Mouse (Mus musculus) bone marrow macrophage, adult 2 months (primary cell): ENCODE results near the gene Olfr1055. TPM values are rescaled to one million over a fixed set of nuclear protein-coding genes. Genes with fewer than 3 reads are reported as not detected.
"Not testable (repeated sequence)": the region's sequence is repeated elsewhere in the genome, so short reads cannot be mapped to it uniquely, and the experiment has no call there.

Experiments used
- H3K27ac ChIP-seq: 2 replicates; pipeline ENCODE4 v1.5.1; 2012; ENCODE audit warnings: low read depth, low read length; ENCODE audit not compliant: insufficient read depth
- H3K4me1 ChIP-seq: 2 replicates; pipeline ENCODE4 v1.6.1; 2012; ENCODE audit warnings: low read length; ENCODE audit not compliant: control insufficient read depth, insufficient read depth
- H3K4me3 ChIP-seq: 2 replicates; pipeline ENCODE4 v1.5.1; 2012; ENCODE audit warnings: mild to moderate bottlenecking, low read length, moderate library complexity; ENCODE audit not compliant: insufficient read depth
- CTCF ChIP-seq: IDR thresholded peaks from 2 replicates; pipeline ENCODE4 v1.5.1; 2012; ENCODE audit warnings: low read depth, mild to moderate bottlenecking, low read length, moderate library complexity
- POLR2A ChIP-seq: IDR thresholded peaks from 2 replicates; pipeline ENCODE4 v1.6.1; 2012; ENCODE audit warnings: mild to moderate bottlenecking, low read depth, low read length, borderline replicate concordance
- polyA plus RNA-seq: library from polyadenylated mRNA; stranded (reverse); fragments of >200 nt; gene quantifications from 2 replicates; pipeline ENCODE4 v1.2.4, GENCODE M21; 2012; ENCODE audit not compliant: missing spikeins, insufficient read depth, insufficient read length

The Olfr1055 gene
- not detected in 2 replicates for polyA plus RNA-seq

GRCm38 (mm10) chr2:86350184-86350583 is at the start of gene Olfr1055:
Gene Olfr1055, minus strand, starts transcription at chr2:86350284.
- Histone ChIP-seq H3K4me1 (no peaks in the 10 kb centered on the region), H3K27ac (no peak within 1 kb of the TSS), H3K4me3 (no peak within 1 kb of the TSS)
- TF ChIP-seq POLR2A = no peak
- no peak for TF ChIP-seq CTCF

- no peak for TF ChIP-seq CTCF
- no peak for TF ChIP-seq POLR2A
- Histone ChIP-seq H3K4me1 (no peaks in the 10 kb centered on the region), H3K27ac (no peak overlapping the region), H3K4me3 (no peak overlapping the region)
These were observed 45.0 kb upstream of the Olfr1055 start for GRCm38 (mm10) chr2:86395114-86395513.

- not testable (repeated sequence) for H3K4me3 ChIP-seq, H3K27ac ChIP-seq, H3K4me1 ChIP-seq
These were observed 38.4 kb upstream of the Olfr1055 start, which contains the start of gene Olfr1058 for GRCm38 (mm10) chr2:86388461-86388860. Gene Olfr1058, minus strand, starts transcription at chr2:86388561.

GRCm38 (mm10) chr2:86378293-86378692 is 28.2 kb upstream of the Olfr1055 start, which contains the start of gene Olfr1057:
Gene Olfr1057, minus strand, starts transcription at chr2:86378393.
- Histone ChIP-seq H3K4me3 (no peak within 1 kb of the TSS), H3K4me1 (no peaks in the 10 kb centered on the region), H3K27ac (no peak within 1 kb of the TSS)
- TF ChIP-seq POLR2A (no peak), CTCF (no peak)

- H3K27ac ChIP-seq, H3K4me1 ChIP-seq, H3K4me3 ChIP-seq: not testable (repeated sequence)
These were observed 16.3 kb upstream of the Olfr1055 start for GRCm38 (mm10) chr2:86366342-86366741.

GRCm38 (mm10) chr2:86362369-86362768 is 12.3 kb upstream of the Olfr1055 start, which contains the start of gene Olfr1056:
Gene Olfr1056, minus strand, starts transcription at chr2:86362469.
- H3K4me3 ChIP-seq = no peak within 1 kb of the TSS
- H3K27ac ChIP-seq = no peak within 1 kb of the TSS
- TF ChIP-seq CTCF = no peak
- no peak for TF ChIP-seq POLR2A
- no peaks in the 10 kb centered on the region for H3K4me1 ChIP-seq

GRCm38 (mm10) chr2:86351751-86352150 is 1.7 kb upstream of the Olfr1055 start:
- H3K27ac ChIP-seq, H3K4me1 ChIP-seq, H3K4me3 ChIP-seq: not testable (repeated sequence)

- H3K4me1 ChIP-seq = no peaks in the 10 kb centered on the region
- TF ChIP-seq CTCF = no peak
- no peak for TF ChIP-seq POLR2A
- no peak within 1 kb of the TSS for H3K27ac ChIP-seq
- H3K4me3 ChIP-seq = no peak within 1 kb of the TSS
These were observed 14.8 kb downstream of the Olfr1055 start, which contains the start of gene Olfr1054 for GRCm38 (mm10) chr2:86335333-86335732. Gene Olfr1054, minus strand, starts transcription at chr2:86335433.

- H3K27ac ChIP-seq = no peak within 1 kb of the TSS
- H3K4me1 ChIP-seq = no peaks in the 10 kb centered on the region
- H3K4me3 ChIP-seq = no peak within 1 kb of the TSS
- TF ChIP-seq CTCF = no peak
- TF ChIP-seq POLR2A = no peak
These were observed 34.9 kb downstream of the Olfr1055 start, which contains the start of gene Olfr1053 for GRCm38 (mm10) chr2:86315184-86315583. Gene Olfr1053, minus strand, starts transcription at chr2:86315284.

Other genes with a start within 250 kb of the Olfr1055 start
- gene Olfr1039, start 214.4 kb downstream of the Olfr1055 start, polyA plus RNA-seq = not detected in 2 replicates
- gene Olfr1040, start 203.6 kb downstream of the Olfr1055 start, polyA plus RNA-seq = not detected in 2 replicates
- gene Olfr1042, start 188.4 kb downstream of the Olfr1055 start, polyA plus RNA-seq = 0.16 TPM in 1 of 2 replicates, not detected in the other
- not detected in 2 replicates for gene Olfr1043, start 182.8 kb downstream of the Olfr1055 start, polyA plus RNA-seq
- gene Olfr1044, start 172.5 kb downstream of the Olfr1055 start, polyA plus RNA-seq = not detected in 2 replicates
- gene Olfr52, start 164.6 kb downstream of the Olfr1055 start, polyA plus RNA-seq = not detected in 2 replicates
- not detected in 2 replicates for gene Olfr1045, start 147.3 kb downstream of the Olfr1055 start, polyA plus RNA-seq
- not detected in 2 replicates for gene Olfr1046, start 131.0 kb downstream of the Olfr1055 start, polyA plus RNA-seq
- not detected in 2 replicates for gene Olfr1047, start 118.9 kb downstream of the Olfr1055 start, polyA plus RNA-seq
- not detected in 2 replicates for gene Olfr1048, start 110.0 kb downstream of the Olfr1055 start, polyA plus RNA-seq
- gene Olfr1049, start 92.0 kb downstream of the Olfr1055 start, polyA plus RNA-seq = not detected in 2 replicates
- 0.28 TPM in 1 of 2 replicates, not detected in the other for gene Olfr1051, start 71.2 kb downstream of the Olfr1055 start, polyA plus RNA-seq
- not detected in 2 replicates for gene Olfr1052, start 57.8 kb downstream of the Olfr1055 start, polyA plus RNA-seq
- gene Olfr1053, start 35.0 kb downstream of the Olfr1055 start, polyA plus RNA-seq = not detected in 2 replicates
- not detected in 2 replicates for gene Olfr1054, start 14.9 kb downstream of the Olfr1055 start, polyA plus RNA-seq
- gene Olfr1056, start 12.2 kb upstream of the Olfr1055 start, polyA plus RNA-seq = not detected in 2 replicates
- gene Olfr1057, start 28.1 kb upstream of the Olfr1055 start, polyA plus RNA-seq = not detected in 2 replicates
- not detected in 2 replicates for gene Olfr1058, start 38.3 kb upstream of the Olfr1055 start, polyA plus RNA-seq
- not detected in 2 replicates for gene Olfr1061, start 63.8 kb upstream of the Olfr1055 start, polyA plus RNA-seq
- gene Olfr1062, start 76.5 kb upstream of the Olfr1055 start, polyA plus RNA-seq = 0.24 TPM in 1 of 2 replicates, not detected in the other
- gene Olfr1065, start 100.3 kb upstream of the Olfr1055 start, polyA plus RNA-seq = not detected in 2 replicates
- gene Olfr1066, start 106.0 kb upstream of the Olfr1055 start, polyA plus RNA-seq = not detected in 2 replicates
- gene Olfr228, start 137.1 kb upstream of the Olfr1055 start, polyA plus RNA-seq = not detected in 2 replicates
- gene Olfr1076, start 158.2 kb upstream of the Olfr1055 start, polyA plus RNA-seq = not detected in 2 replicates
- gene Olfr1079, start 192.2 kb upstream of the Olfr1055 start, polyA plus RNA-seq = not detected in 2 replicates
- 0.84 TPM in 1 of 2 replicates, not detected in the other for gene Olfr1080, start 208.0 kb upstream of the Olfr1055 start, polyA plus RNA-seq
- not detected in 2 replicates for gene Olfr1082, start 248.7 kb upstream of the Olfr1055 start, polyA plus RNA-seq